Mouse (Mus musculus): ENCODE data around the gene Nol9.
A peak's percentile ranks its signal among the peaks of the same experiment; 100 is the strongest.

Gene Nol9

DNA sequence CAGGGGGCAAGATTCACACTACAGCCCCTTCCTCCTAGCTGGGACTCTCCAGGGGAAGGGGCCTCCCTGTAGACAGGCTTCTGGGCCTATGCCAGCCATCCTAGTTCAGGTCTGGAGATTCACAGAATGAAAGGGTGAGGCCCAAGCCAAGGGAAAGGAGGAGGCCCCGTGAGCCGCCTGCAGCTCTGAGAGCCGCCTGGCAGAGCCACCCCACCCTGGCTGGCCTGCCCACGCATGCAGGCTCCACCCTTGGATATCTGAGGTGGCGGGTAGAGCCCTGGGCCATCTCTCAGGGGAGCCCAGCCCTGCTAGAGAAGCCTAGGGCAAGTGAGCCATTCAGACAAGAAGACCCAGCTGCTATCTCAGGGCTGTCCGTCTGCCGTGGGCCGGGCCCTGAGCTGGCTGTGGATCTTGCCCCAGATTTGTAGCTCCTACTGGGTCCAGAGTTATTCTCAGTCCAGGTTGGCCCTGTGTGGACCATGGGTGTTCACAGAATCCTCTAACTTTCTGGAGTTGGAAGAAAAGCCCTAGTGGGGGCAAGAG lies 53.7 kb downstream of the Nol9 start:
- peak; percentile 47 to 52 for DNase-seq (ENCODE audit: low spot score in 2 of 2)

DNA sequence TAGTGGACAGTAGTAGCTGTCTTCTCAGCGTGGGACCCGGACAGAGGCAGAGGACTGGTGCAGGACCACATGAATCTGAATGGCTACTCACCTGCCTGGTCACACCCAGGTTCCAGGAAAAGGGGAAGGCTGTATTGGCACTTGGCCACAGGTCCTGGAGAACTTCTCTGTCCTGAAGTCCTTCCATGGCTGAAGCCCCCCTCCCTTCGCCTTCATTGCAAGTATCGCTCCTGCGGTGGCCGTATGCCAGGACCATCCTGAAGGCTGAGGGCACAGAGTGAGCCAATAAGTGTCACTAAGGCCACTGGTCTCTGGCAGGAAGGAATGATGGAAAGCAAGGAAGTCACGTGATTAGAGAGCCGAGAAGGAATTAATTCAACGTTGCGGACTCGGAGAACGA lies 55.1 kb downstream of the Nol9 start:
- DNase-seq (ENCODE audit: low spot score in 2 of 2), result no peak

DNA sequence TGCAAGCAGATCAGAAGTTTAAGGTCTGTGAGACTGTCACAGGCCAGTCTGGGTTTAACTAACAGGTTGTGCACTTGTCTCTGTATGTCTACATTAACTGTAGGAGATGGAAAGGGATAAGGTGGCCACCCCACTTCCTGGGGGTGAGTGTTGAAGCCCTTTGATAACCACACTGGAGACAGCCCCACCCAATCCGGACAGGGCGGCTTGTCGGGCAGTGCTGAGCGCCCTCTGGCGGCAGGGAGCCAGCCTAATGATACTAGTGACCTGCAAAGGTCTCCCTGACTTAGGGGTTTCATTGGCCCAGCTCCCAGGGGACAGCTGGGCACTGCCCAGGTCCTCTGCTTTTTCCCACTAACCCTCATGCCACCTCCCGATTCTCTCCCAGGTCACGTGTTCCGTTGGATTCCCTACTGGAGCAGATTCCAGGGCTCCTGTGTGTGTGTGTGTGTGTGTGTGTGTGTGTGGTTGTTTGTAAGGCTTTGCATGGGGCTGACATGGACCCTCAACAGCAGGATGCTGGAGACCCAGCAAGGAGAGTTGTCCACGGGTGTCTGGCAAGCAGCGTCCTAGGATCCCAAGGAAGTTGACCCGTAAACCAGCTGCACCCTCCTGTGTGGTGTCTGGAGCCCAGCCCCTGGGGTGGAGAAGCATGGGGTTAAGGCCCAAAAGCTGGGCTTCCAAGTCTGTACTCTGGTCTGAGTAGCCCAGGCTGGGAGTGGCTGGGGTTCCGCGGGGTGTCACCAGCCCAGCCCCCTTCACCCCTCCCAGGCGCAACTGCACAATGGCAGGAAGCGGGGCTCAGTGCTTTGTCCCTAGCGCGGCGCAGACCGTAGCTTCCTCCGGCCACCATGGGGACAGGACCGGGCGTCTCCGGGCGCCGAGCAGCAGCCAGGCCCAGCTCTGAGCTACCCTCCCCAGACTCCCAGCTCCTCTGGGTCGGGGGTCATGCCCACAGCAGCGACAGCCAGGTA lies 57.1 kb downstream of the Nol9 start:
- peak; percentile 74 to 85 for DNase-seq (ENCODE audit: low spot score in 2 of 2)

DNA sequence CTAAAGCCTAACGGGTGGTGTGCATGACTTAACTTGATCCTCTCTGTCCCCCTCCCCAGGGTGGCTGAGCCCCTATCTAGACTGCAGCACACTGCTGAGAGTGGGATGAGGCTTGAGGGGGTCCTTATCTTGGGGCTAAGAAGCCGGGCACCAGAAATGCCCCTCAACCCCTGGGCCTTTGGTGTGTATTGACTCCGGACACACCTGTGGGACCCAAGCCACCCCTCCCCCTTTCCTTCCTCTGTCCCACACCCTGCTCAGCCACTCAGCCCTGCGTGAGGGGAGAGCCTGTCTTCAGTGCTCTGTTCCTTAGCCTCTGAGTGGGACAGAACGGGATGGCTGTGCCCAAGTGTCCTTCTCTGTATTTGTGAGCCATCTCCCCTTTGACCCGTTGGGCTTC lies 57.8 kb downstream of the Nol9 start:
- no peak for DNase-seq (ENCODE audit: low spot score in 2 of 2)

DNA sequence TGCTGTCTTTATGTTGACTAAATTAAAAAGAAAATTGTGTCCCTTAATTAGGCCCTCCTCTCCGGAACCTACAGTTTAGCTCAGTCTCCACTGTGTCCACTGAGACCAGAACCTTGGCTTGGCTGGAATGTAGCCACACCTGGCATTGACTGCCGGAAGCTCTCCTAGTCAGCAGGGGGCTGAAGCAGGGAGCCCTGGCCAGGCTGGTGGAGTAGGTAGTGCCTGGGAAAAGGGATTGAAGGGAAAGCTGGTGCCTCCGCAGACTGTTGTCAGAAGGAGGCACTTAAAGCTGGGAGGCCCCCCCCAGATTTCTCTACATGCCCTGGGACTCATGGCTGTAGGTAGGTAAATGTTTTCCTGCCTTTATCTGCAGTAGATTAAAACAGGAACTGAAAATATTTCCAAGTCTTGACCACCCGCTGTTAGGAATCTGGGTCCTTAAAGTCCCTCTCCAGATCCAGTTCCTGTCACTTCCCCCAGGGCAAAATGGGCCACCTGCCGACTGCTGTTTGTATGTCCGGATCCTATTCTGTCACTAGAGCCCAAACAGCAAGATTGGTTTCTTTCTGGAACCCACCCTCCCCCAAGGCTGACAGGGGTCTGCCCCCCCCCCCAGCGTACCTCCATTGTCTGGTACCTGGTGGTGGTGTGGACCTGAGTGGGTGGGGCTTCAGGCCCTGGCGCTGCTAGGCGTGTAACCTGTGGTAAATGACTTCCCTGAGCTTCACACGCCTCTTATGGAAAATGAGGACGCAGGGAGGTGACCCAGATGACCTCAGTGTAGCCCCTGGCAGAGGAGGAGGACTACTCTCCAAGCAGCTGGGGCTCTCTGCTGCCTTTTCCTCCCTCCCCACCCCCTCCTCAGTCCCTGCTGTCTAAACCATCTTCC lies 59.0 kb downstream of the Nol9 start:
- DNase-seq (ENCODE audit: low spot score in 2 of 2), result no peak

DNA sequence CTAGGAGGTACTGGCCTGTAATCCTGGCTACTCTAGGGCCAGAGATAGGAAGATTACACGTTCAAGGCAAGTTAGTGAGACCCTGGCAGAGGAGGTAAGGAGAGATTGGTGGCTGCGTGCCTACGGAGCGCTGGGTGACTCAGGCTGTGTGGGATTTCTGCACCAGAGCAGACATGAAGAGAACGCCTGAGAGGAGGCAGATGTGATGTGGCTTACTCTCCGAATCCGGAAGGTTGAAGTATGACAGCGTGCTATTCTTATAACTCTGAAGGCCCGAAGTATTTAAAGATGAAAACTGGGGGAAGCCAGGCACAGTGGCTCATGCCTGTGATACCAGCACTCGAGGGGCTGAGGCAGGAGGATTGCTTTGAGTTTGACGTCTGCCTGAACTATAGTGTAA lies 61.4 kb downstream of the Nol9 start:
- no peak for DNase-seq (ENCODE audit: low spot score in 2 of 2)

DNA sequence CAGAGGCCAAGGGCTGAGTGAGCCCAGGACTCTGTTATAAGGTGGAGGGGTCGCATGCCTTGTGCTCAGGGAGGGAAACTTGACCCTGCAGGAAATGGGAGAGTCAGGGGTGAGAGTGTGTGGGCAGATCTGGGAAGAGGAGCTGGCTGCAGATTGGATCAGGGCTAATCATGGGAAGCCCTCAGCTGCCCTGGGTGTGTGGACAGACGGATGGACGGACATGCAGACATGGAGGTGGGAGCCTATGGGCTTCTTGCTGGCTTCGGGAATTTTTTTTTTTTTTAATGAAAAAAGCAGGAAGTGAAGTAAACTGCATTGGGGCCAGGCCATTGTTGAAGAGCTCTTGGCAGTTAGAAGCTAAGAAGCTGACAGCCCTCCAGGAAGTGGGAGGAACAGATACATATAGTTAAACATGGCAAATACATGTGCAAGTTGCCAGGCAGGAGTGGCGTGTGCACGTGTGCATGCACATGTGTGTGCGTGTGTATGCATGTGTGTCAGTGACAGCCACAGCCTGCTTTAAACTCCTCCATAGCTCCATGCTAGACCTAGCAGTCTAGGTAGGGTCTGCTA lies 62.0 kb downstream of the Nol9 start:
- no peak for DNase-seq (ENCODE audit: low spot score in 2 of 2)

DNA sequence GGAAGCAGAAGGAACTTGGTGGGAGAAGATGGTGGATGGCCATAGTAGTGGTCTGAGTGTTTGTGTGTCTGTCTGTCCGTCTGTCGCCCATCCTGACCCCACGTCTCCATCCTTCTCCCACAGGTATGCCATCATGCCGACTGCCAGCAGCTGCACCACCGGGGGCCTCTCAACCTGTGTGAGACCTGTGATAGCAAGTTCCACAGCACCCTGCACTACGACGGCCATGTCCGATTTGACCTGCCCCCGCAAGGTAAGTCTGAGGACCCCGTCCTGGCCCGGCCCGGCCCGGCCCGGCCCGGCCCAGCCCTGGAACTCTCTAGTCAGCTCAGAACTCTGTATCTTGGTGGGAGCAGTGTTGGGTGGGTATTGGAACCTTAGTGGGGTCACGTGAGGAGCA lies 62.8 kb downstream of the Nol9 start:
- DNase-seq (ENCODE audit: low spot score in 2 of 2), result no peak

DNA sequence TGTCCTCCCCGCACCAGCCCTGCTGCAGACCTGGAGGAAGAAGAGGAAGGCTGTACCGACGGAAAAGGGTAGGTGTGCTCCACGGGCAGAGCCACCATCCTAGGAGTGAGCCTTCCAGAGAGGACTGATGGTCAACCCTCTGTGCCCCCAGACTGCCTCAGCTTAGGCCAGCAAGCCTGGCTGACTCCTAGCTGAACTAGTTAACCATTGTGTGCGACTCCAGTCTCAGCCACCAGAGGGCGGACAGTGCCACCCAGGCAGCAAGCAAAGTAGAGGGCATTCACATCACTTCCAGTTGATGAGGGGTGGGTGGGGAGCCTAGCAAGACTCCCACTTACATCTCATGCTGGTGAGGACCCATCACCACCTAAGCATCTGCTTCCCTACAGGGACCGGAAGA lies 63.9 kb downstream of the Nol9 start:
- DNase-seq (ENCODE audit: low spot score in 2 of 2), result peak; percentile 64 to 79

DNA sequence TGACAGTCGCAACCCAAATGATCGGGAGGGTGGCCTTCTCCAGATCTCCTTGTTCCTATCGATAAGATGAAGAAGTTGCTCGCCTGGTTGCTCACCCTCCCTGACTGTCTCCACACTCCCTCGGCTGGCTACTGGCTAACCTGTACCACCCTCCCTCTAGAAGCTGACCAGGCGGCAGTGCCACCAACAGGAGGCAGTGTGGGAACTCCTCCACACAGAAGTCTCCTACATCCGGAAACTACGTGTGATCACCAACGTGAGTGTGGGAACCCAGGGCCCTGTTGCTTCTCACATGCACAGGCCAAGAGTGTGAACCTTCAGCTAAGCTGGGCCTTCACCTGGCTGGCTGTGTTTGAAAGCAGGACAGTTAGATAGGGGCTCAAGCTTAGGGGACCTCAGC lies 67.6 kb downstream of the Nol9 start:
- DNase-seq (ENCODE audit: low spot score in 2 of 2), result no peak

DNA sequence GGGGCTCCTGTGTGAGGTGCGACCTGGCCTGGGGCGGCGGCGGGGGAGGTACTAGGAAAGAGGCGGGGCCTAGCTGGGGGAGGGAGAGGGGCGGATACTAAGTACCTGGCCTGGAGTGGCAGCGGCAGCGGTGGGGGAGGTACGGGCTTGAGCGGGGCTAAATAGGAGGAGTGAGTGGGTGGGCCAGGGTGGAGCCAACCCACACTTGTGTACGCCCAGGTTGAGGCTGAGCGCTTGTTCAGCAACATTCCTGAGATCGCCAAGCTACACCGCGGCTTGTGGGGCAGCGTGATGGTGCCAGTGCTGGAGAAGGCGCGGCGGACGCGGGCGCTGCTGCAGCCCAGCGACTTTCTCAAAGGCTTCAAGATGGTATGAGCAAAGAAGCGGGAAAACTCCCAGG lies 68.4 kb downstream of the Nol9 start:
- DNase-seq (ENCODE audit: low spot score in 2 of 2), result no peak

DNA sequence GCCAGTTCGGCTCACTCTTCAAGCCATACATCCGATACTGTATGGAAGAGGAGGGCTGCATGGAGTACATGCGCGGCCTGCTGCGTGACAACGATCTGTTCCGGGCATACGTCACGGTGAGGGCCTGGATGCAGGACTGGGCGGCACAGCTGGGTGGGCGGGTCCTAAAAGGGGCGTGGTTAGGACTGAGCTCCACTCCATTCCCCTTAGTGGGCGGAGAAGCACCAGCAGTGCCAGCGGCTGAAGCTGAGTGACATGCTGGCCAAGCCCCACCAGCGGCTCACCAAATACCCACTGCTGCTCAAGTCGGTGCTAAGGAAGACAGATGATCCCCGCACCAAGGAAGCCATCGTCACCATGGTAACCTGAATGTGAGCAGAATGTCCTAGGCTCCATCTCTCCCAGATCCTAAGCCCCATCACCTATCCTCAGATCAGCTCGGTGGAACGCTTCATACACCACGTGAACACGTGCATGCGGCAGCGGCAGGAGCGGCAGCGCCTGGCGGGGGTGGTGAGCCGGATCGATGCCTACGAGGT lies 68.9 kb downstream of the Nol9 start:
- DNase-seq (ENCODE audit: low spot score in 2 of 2), result no peak

DNA sequence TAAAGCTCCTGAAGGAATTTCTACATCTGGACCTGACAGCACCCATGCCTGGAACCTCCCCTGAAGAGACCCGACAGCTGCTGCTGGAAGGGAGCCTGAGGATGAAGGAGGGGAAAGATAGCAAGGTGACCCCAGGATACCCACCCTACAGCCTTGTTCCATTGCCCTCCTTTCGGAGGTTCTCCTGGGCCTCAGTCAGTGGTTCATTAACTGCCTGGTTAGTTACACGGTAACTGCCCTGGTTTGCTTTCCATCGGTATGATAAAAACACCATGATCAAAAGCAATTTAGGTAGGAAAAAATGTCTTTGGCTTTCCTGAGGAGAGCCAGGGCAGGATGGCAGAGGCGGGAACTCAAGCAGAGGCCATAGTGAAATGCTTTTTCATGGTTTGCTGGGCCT lies 69.6 kb downstream of the Nol9 start:
- DNase-seq (ENCODE audit: low spot score in 2 of 2), result no peak

DNA sequence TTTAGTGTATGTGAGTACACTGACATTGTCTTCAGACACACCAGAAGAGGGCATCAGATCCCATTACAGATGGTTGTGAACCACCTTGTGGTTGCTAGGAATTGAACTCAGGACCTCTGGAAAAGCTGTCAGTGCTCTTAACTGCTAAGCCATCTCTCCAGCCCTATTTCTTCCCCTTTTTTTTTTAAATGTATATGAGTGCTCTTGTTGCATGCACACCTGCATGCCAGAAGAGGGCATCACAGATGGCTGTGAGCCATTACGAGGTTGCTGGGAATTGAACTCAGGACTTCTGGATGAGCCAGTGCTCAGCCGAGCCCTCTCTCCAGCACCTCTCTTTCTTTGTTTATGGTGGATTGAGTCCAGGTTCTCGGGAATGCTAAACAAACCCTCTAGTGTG lies 70.4 kb downstream of the Nol9 start:
- DNase-seq (ENCODE audit: low spot score in 2 of 2), result no peak

DNA sequence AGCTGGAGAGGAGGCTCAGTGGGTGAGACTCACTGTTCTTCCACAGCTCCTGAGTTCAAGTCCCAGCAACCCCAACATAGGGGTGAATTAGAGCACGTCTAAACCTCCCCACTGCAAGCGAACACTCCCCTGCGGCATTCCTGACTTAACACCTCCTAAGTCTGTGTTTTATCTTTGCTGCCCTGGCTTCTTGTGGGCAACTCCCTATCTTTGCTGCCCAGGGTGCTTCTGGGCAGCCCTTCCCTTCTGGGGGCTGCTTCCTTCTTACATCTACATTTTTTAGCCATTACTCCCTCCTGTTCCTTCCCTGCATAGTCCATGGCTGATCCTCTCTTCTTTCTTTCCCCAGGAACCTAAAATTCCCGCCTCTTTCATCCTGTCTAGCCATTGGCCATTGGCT lies 71.6 kb downstream of the Nol9 start:
- DNase-seq (ENCODE audit: low spot score in 2 of 2), result no peak
